Mouse (Mus musculus) retina, postnatal 1 day (tissue): ENCODE results near the gene Fgf14.
"Not testable (repeated sequence)": the region's sequence is repeated elsewhere in the genome, so short reads cannot be mapped to it uniquely, and the experiment has no call there.

ENCODE experiments used
- DNase-seq: peaks from one replicate; pipeline ENCODE4 v3.0.0-alpha.2; 2012

The Fgf14 gene

GRCm38 (mm10) chr14:124474066-124474667, 202.8 kb downstream of the Fgf14 start:
- no peak for DNase-seq

GRCm38 (mm10) chr14:124470909-124471308, 206.0 kb downstream of the Fgf14 start:
- no peak for DNase-seq

GRCm38 (mm10) chr14:124455120-124455519, 221.8 kb downstream of the Fgf14 start:
- no peak for DNase-seq

- no peak for DNase-seq
Observed at GRCm38 (mm10) chr14:124446096-124446840, 230.7 kb downstream of the Fgf14 start.

- DNase-seq, result no peak
Observed at GRCm38 (mm10) chr14:124444831-124445230, 232.1 kb downstream of the Fgf14 start.

- not testable (repeated sequence) for DNase-seq
Observed at GRCm38 (mm10) chr14:124439298-124439697, 237.6 kb downstream of the Fgf14 start.

- no peak for DNase-seq
Observed at GRCm38 (mm10) chr14:124411890-124412289, 265.0 kb downstream of the Fgf14 start.

GRCm38 (mm10) chr14:124410945-124411344, 266.0 kb downstream of the Fgf14 start:
- peak; percentile 55 for DNase-seq

- no peak for DNase-seq
Observed at GRCm38 (mm10) chr14:124328391-124328790, 348.5 kb downstream of the Fgf14 start.

GRCm38 (mm10) chr14:124319017-124319718, 357.8 kb downstream of the Fgf14 start:
- no peak for DNase-seq

GRCm38 (mm10) chr14:124315513-124315912, 361.4 kb downstream of the Fgf14 start:
- DNase-seq, result no peak

- DNase-seq, result no peak
Observed at GRCm38 (mm10) chr14:124287027-124287426, 389.9 kb downstream of the Fgf14 start.

- no peak for DNase-seq
Observed at GRCm38 (mm10) chr14:124278384-124278944, 398.5 kb downstream of the Fgf14 start.

GRCm38 (mm10) chr14:124266977-124267376, 409.9 kb downstream of the Fgf14 start:
- DNase-seq, result no peak

- DNase-seq, result no peak
Observed at GRCm38 (mm10) chr14:124264541-124265059, 412.3 kb downstream of the Fgf14 start.

GRCm38 (mm10) chr14:124263199-124263598, 413.7 kb downstream of the Fgf14 start:
- no peak for DNase-seq

GRCm38 (mm10) chr14:124247517-124247916, 429.4 kb downstream of the Fgf14 start:
- DNase-seq, result no peak

- DNase-seq, result peak; percentile 5
Observed at GRCm38 (mm10) chr14:124223445-124223844, 453.5 kb downstream of the Fgf14 start.

- peak; percentile 58 for DNase-seq
Observed at GRCm38 (mm10) chr14:124222447-124222846, 454.5 kb downstream of the Fgf14 start.

GRCm38 (mm10) chr14:124220979-124221378, 455.9 kb downstream of the Fgf14 start:
- no peak for DNase-seq

- peak; percentile 56 for DNase-seq
Observed at GRCm38 (mm10) chr14:124195806-124196205, 481.1 kb downstream of the Fgf14 start.

GRCm38 (mm10) chr14:124195331-124195730, 481.6 kb downstream of the Fgf14 start:
- DNase-seq, result peak; percentile 52

GRCm38 (mm10) chr14:124192815-124193142, 484.1 kb downstream of the Fgf14 start:
- DNase-seq, result no peak
